Mouse (Mus musculus) heart, postnatal 0 days (tissue): ENCODE measurements around the gene Cnot1. TPM values are rescaled to one million over a fixed set of nuclear protein-coding genes. Genes with fewer than 3 reads are reported as not detected.
A peak's percentile ranks its signal among the peaks of the same experiment; 100 is the strongest.

ENCODE experiments used
- ATAC-seq: fragments of 200-750 bp; cut with Nextera tagmentation; 2 replicates; pipeline ENCODE4 v1.8.0; 2017; ENCODE audit warnings: low read depth, moderate number of reproducible peaks, moderate library complexity; ENCODE audit not compliant: insufficient read depth
- DNase-seq: peaks from one replicate; pipeline ENCODE4 v3.0.0-alpha.2; 2016; ENCODE audit warnings: low spot score
- H3K27ac ChIP-seq: fragments of 300-500 bp; sonication (generic); 2 replicates; pipeline ENCODE4 v1.5.1; 2014; ENCODE audit warnings: low read depth, mild to moderate bottlenecking
- H3K27me3 ChIP-seq: fragments of 300-500 bp; sonication (generic); 2 replicates; pipeline ENCODE4 v1.6.1; 2014; ENCODE audit warnings: low read length, mixed read lengths; ENCODE audit not compliant: control insufficient read depth, insufficient read depth
- H3K36me3 ChIP-seq: fragments of 300-500 bp; sonication (generic); replicated peaks from 2 replicates; pipeline ENCODE4 v1.6.1; 2014; ENCODE audit warnings: low read length, mixed read lengths; ENCODE audit not compliant: control insufficient read depth, insufficient read depth
- H3K4me1 ChIP-seq: fragments of 300-500 bp; sonication (generic); 2 replicates; pipeline ENCODE4 v1.6.1; 2014; ENCODE audit warnings: antibody characterized with exemption; ENCODE audit not compliant: control insufficient read depth, insufficient read depth
- H3K4me2 ChIP-seq: fragments of 300-500 bp; sonication (generic); 2 replicates; pipeline ENCODE4 v1.6.1; 2014; ENCODE audit warnings: low read depth, mild to moderate bottlenecking, low read length, moderate library complexity
- H3K4me3 ChIP-seq: fragments of 300-500 bp; sonication (generic); 2 replicates; pipeline ENCODE4 v1.5.1; 2014; ENCODE audit warnings: low read depth, low read length
- H3K9ac ChIP-seq: fragments of 300-500 bp; sonication (generic); replicated peaks from 2 replicates; pipeline ENCODE4 v1.6.1; 2014; ENCODE audit warnings: low read depth, low read length, mixed read lengths
- H3K9me3 ChIP-seq: fragments of 300-500 bp; sonication (generic); replicated peaks from 2 replicates; pipeline ENCODE4 v1.6.1; 2016; ENCODE audit warnings: low read length; ENCODE audit not compliant: control insufficient read depth
- CTCF ChIP-seq: IDR thresholded peaks from 2 replicates; pipeline ENCODE4 v1.5.1; 2016; ENCODE audit warnings: antibody characterized with exemption, control low read depth, low read depth
- EP300 ChIP-seq: IDR thresholded peaks from 2 replicates; pipeline ENCODE4 v1.6.1; 2016; ENCODE audit warnings: antibody characterized with exemption, low read depth
- WGBS: fragments of 180-500 bp; shearing (Covaris S2); extraction: QIAGEN DNeasy Blood & Tissue Kit; methylation state at CpG from one replicate; pipeline ENCODE4 v1.1.7; 2014; 5-methylcytosine and 5-hydroxymethylcytosine counted together
- polyA plus RNA-seq: library from polyadenylated mRNA; unstranded; fragments of >200 nt; fragmentation: Nextera tagmentation; extraction: Ambion mirVana; gene quantifications from 2 replicates; pipeline ENCODE4 v1.2.1, GENCODE M21; 2015
- total RNA-seq: library from RNA; depleted of rRNA; stranded (reverse); fragments of >200 nt; gene quantifications from 2 replicates; pipeline ENCODE4 v1.2.3, GENCODE M21; 2014; ENCODE audit warnings: low replicate concordance

Gene Cnot1
- total and polyA plus RNA-seq, 2 experiments from 2014 or later, result 22.7 to 290 TPM

GRCm38 (mm10) chr8:95785591-95785990, 21.7 kb downstream of the Cnot1 start:
- H3K4me1 ChIP-seq, result peaks cover 3% of the 10 kb centered on the region; the same call in 1 of the 2 replicates
- H3K9ac ChIP-seq, result no peak overlapping the region
- 93% methylated on average over 3 of the region's 4 CpGs for WGBS
- no peaks in the 10 kb centered on the region for H3K27me3 ChIP-seq
- DNase-seq, result no peak
- ATAC-seq, result no peak
- no peaks in the 10 kb centered on the region for H3K9me3 ChIP-seq
- TF ChIP-seq EP300 (no peak), CTCF (no peak)
- no peak overlapping the region for H3K27ac ChIP-seq
- peaks cover 49% of the 10 kb centered on the region for H3K36me3 ChIP-seq
- H3K4me2 ChIP-seq, result no peak overlapping the region
- no peak overlapping the region for H3K4me3 ChIP-seq

GRCm38 (mm10) chr8:95782628-95783027, 24.6 kb downstream of the Cnot1 start:
- Histone ChIP-seq H3K27me3 (no peaks in the 10 kb centered on the region), H3K36me3 (peaks cover 52% of the 10 kb centered on the region), H3K4me1 (peaks cover 3% of the 10 kb centered on the region; the same call in 1 of the 2 replicates), H3K4me2 (no peak overlapping the region), H3K27ac (no peak overlapping the region), H3K9ac (no peak overlapping the region), H3K9me3 (no peaks in the 10 kb centered on the region), H3K4me3 (no peak overlapping the region)
- TF ChIP-seq CTCF (peak; percentile 37), EP300 (no peak)
- ATAC-seq, result no peak; the same call in 1 of the 2 replicates
- peak; percentile 24 for DNase-seq

DNA sequence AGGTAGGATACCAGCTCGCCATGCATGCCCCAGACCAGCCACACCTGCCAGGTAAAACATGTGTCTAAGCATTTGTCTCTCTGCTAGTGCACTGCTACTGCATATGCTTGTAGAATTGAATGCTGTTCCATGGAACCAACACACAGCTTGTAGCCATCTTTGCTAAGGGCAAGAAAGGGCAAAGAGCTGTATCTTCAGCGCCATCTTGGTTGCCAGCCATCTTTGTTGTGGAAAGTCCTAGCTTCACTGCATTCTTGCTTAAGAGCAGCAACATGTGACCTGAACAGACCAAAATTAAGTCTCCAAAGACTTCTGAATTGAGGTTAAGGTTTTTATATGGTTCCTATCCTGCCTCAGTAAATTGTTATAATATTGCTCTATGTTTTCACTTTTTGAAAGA, 25.5 kb downstream of the Cnot1 start:
- H3K27ac ChIP-seq, result peak overlapping the region; percentile 26; the same call in 1 of the 2 replicates
- no peaks in the 10 kb centered on the region for H3K27me3 ChIP-seq
- H3K4me1 ChIP-seq, result peaks cover 3% of the 10 kb centered on the region; the same call in 1 of the 2 replicates
- no peak for DNase-seq
- no peak overlapping the region for H3K9ac ChIP-seq
- H3K36me3 ChIP-seq, result peaks cover 46% of the 10 kb centered on the region
- no peak overlapping the region for H3K4me3 ChIP-seq
- H3K4me2 ChIP-seq, result no peak overlapping the region
- ATAC-seq, result no peak
- 95% methylated on average over 2 of the region's 2 CpGs for WGBS
- no peaks in the 10 kb centered on the region for H3K9me3 ChIP-seq
- TF ChIP-seq EP300 (no peak), CTCF (no peak)

DNA sequence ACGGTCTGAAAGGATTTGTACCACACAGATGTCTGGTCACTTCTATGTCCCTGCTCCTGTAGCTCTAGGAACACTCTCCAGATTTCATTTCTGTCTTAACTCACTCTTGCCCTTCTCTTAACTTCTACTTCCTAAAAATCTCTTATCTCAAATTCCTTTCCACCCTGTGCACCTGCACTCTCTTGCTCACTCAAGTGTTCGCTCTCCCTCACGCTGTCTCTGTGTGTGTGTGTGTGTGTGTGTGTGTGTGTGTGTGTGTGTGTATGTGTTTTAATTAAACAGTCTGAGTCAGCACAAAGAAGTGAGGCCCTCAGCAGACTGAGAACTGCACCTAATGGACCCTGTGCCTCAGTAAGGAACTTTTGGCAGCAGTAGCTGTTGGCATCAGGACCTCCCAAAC, 26.2 kb downstream of the Cnot1 start:
- Histone ChIP-seq H3K9me3 (no peaks in the 10 kb centered on the region), H3K27me3 (no peaks in the 10 kb centered on the region), H3K4me2 (no peak overlapping the region), H3K4me1 (peaks cover 3% of the 10 kb centered on the region; the same call in 1 of the 2 replicates), H3K9ac (no peak overlapping the region), H3K4me3 (no peak overlapping the region), H3K36me3 (peaks cover 40% of the 10 kb centered on the region), H3K27ac (peak overlapping the region; percentile 26)
- 39% methylated on average over 3 of the region's 3 CpGs for WGBS
- TF ChIP-seq CTCF (no peak), EP300 (no peak)
- DNase-seq (no peak), ATAC-seq (no peak)

GRCm38 (mm10) chr8:95764133-95764532, 43.1 kb downstream of the Cnot1 start:
- peaks cover 87% of the 10 kb centered on the region for H3K36me3 ChIP-seq
- WGBS, result 74% methylated on average over 1 of the region's 1 CpGs
- ATAC-seq, result no peak

GRCm38 (mm10) chr8:95760323-95760722, 46.9 kb downstream of the Cnot1 start:
- H3K27ac ChIP-seq, result no peak overlapping the region
- H3K4me1 ChIP-seq, result no peaks in the 10 kb centered on the region
- H3K9me3 ChIP-seq, result no peaks in the 10 kb centered on the region
- ATAC-seq (no peak), DNase-seq (no peak)
- no peak overlapping the region for H3K9ac ChIP-seq
- peaks cover 82% of the 10 kb centered on the region for H3K36me3 ChIP-seq
- no peak overlapping the region for H3K4me3 ChIP-seq
- no peak overlapping the region for H3K4me2 ChIP-seq
- 13% methylated on average over 6 of the region's 6 CpGs for WGBS
- no peaks in the 10 kb centered on the region for H3K27me3 ChIP-seq
- TF ChIP-seq CTCF (no peak), EP300 (no peak)

More at GRCm38 (mm10) chr8:95764133-95764532, 43.1 kb downstream of the Cnot1 start:
- H3K4me2 ChIP-seq, result no peak overlapping the region
- no peak for DNase-seq
- H3K9ac ChIP-seq, result no peak overlapping the region
- TF ChIP-seq EP300 (no peak), CTCF (no peak)
- H3K27ac ChIP-seq, result no peak overlapping the region
- no peak overlapping the region for H3K4me3 ChIP-seq
- H3K9me3 ChIP-seq, result no peaks in the 10 kb centered on the region
- H3K4me1 ChIP-seq, result no peaks in the 10 kb centered on the region
- H3K27me3 ChIP-seq, result no peaks in the 10 kb centered on the region
